Mouse (Mus musculus): ENCODE results near the gene Fcrl6. TPM values are rescaled to one million over a fixed set of nuclear protein-coding genes. Genes with fewer than 3 reads are reported as not detected.

Fcrl6 gene
- 0.25 TPM in 1 of 2 replicates, not detected in the other for polyA plus RNA-seq (2016; fragmentation: Nextera tagmentation; extraction: Ambion mirVana)

- Histone ChIP-seq H3K27me3 (replicated peaks; ENCODE audit: low read depth, poor library complexity, severe bottlenecking) (no peaks in the 10 kb centered on the region), H3K4me1 (no peaks in the 10 kb centered on the region), H3K4me3 (no peak within 1 kb of the TSS), H3K36me3 (replicated peaks) (no peaks in the 10 kb centered on the region), H3K9me3 (no peaks in the 10 kb centered on the region), H3K27ac (replicated peaks) (no peak within 1 kb of the TSS)
- 91% methylated on average over 1 of the region's 1 CpGs for WGBS
- no peak for DNase-seq (ENCODE audit: low spot score)
Observed at GRCm38 (mm10) chr1:172602326-172602725, at the start of gene Fcrl6. TSS of gene Fcrl6 (minus strand) at chr1:172602551.

- no peak for DNase-seq (ENCODE audit: low spot score)
- no peaks in the 10 kb centered on the region for H3K27me3 ChIP-seq (replicated peaks; ENCODE audit: low read depth, poor library complexity, severe bottlenecking)
Observed at GRCm38 (mm10) chr1:172651288-172651987, 49.1 kb upstream of the Fcrl6 start.

GRCm38 (mm10) chr1:172650519-172651287 lies 48.4 kb upstream of the Fcrl6 start:
- Histone ChIP-seq H3K27me3 (replicated peaks; ENCODE audit: low read depth, poor library complexity, severe bottlenecking) (no peaks in the 10 kb centered on the region), H3K36me3 (replicated peaks) (no peaks in the 10 kb centered on the region), H3K27ac (replicated peaks) (no peak overlapping the region), H3K4me1 (0 out of 2 replicates have a peak, but pooled peaks cover 3% of the 10 kb centered on the region), H3K4me3 (no peak overlapping the region), H3K9me3 (no peaks in the 10 kb centered on the region)
- peak; percentile 42 for DNase-seq (ENCODE audit: low spot score)
- WGBS, result 58% methylated on average over 8 of the region's 8 CpGs

More at GRCm38 (mm10) chr1:172651288-172651987, 49.1 kb upstream of the Fcrl6 start:
- Histone ChIP-seq H3K4me3 (no peak overlapping the region), H3K27ac (replicated peaks) (no peak overlapping the region), H3K36me3 (replicated peaks) (no peaks in the 10 kb centered on the region), H3K4me1 (0 out of 2 replicates have a peak, but pooled peaks cover 3% of the 10 kb centered on the region), H3K9me3 (no peaks in the 10 kb centered on the region)
- WGBS, result 87% methylated on average over 10 of the region's 10 CpGs

GRCm38 (mm10) chr1:172649396-172649795 lies 47.0 kb upstream of the Fcrl6 start:
- no peak overlapping the region for H3K4me3 ChIP-seq
- no peak for DNase-seq (ENCODE audit: low spot score)

GRCm38 (mm10) chr1:172647236-172647635 lies 44.9 kb upstream of the Fcrl6 start:
- Histone ChIP-seq H3K9me3 (no peaks in the 10 kb centered on the region), H3K36me3 (replicated peaks) (no peaks in the 10 kb centered on the region), H3K4me3 (no peak overlapping the region), H3K27ac (replicated peaks) (no peak overlapping the region), H3K27me3 (replicated peaks; ENCODE audit: low read depth, poor library complexity, severe bottlenecking) (no peaks in the 10 kb centered on the region), H3K4me1 (0 out of 2 replicates have a peak, but pooled peaks cover 3% of the 10 kb centered on the region)
- DNase-seq (ENCODE audit: low spot score), result no peak
- 40% methylated on average over 4 of the region's 4 CpGs for WGBS

More at GRCm38 (mm10) chr1:172649396-172649795, 47.0 kb upstream of the Fcrl6 start:
- H3K36me3 ChIP-seq (replicated peaks), result no peaks in the 10 kb centered on the region
- 87% methylated on average over 9 of the region's 9 CpGs for WGBS
- H3K4me1 ChIP-seq, result 0 out of 2 replicates have a peak, but pooled peaks cover 3% of the 10 kb centered on the region
- H3K9me3 ChIP-seq, result no peaks in the 10 kb centered on the region
- H3K27me3 ChIP-seq (replicated peaks; ENCODE audit: low read depth, poor library complexity, severe bottlenecking), result no peaks in the 10 kb centered on the region
- no peak overlapping the region for H3K27ac ChIP-seq (replicated peaks)

GRCm38 (mm10) chr1:172638781-172639180 lies 36.4 kb upstream of the Fcrl6 start:
- DNase-seq (ENCODE audit: low spot score), result no peak
- H3K9me3 ChIP-seq, result no peaks in the 10 kb centered on the region
- no peak overlapping the region for H3K27ac ChIP-seq (replicated peaks)
- WGBS, result 64% methylated on average over 2 of the region's 2 CpGs
- H3K36me3 ChIP-seq (replicated peaks), result no peaks in the 10 kb centered on the region
- H3K27me3 ChIP-seq (replicated peaks; ENCODE audit: low read depth, poor library complexity, severe bottlenecking), result no peaks in the 10 kb centered on the region
- no peaks in the 10 kb centered on the region for H3K4me1 ChIP-seq
- H3K4me3 ChIP-seq, result no peak overlapping the region

GRCm38 (mm10) chr1:172637801-172638200 lies 35.5 kb upstream of the Fcrl6 start:
- Histone ChIP-seq H3K27me3 (replicated peaks; ENCODE audit: low read depth, poor library complexity, severe bottlenecking) (no peaks in the 10 kb centered on the region), H3K4me1 (no peaks in the 10 kb centered on the region), H3K4me3 (no peak overlapping the region), H3K36me3 (replicated peaks) (no peaks in the 10 kb centered on the region), H3K9me3 (no peaks in the 10 kb centered on the region), H3K27ac (replicated peaks) (no peak overlapping the region)
- no peak for DNase-seq (ENCODE audit: low spot score)
- WGBS, result 86% methylated on average over 4 of the region's 4 CpGs

- no peak for DNase-seq (ENCODE audit: low spot score)
- Histone ChIP-seq H3K27ac (replicated peaks) (no peak overlapping the region), H3K4me3 (no peak overlapping the region), H3K4me1 (0 out of 2 replicates have a peak, but pooled peaks cover 9% of the 10 kb centered on the region), H3K36me3 (replicated peaks) (no peaks in the 10 kb centered on the region), H3K27me3 (replicated peaks; ENCODE audit: low read depth, poor library complexity, severe bottlenecking) (no peaks in the 10 kb centered on the region), H3K9me3 (no peaks in the 10 kb centered on the region)
- 92% methylated on average over 5 of the region's 5 CpGs for WGBS
Observed at GRCm38 (mm10) chr1:172636266-172636665, 33.9 kb upstream of the Fcrl6 start.

GRCm38 (mm10) chr1:172635258-172635657 lies 32.9 kb upstream of the Fcrl6 start:
- peaks cover 14% of the 10 kb centered on the region for H3K4me1 ChIP-seq
- no peak overlapping the region for H3K4me3 ChIP-seq
- WGBS, result 60% methylated on average over 4 of the region's 4 CpGs
- no peaks in the 10 kb centered on the region for H3K9me3 ChIP-seq
- no peaks in the 10 kb centered on the region for H3K27me3 ChIP-seq (replicated peaks; ENCODE audit: low read depth, poor library complexity, severe bottlenecking)
- no peak for DNase-seq (ENCODE audit: low spot score)
- H3K36me3 ChIP-seq (replicated peaks), result no peaks in the 10 kb centered on the region
- no peak overlapping the region for H3K27ac ChIP-seq (replicated peaks)

- H3K4me1 ChIP-seq, result peaks cover 25% of the 10 kb centered on the region
- H3K4me3 ChIP-seq, result no peak overlapping the region
- no peak overlapping the region for H3K27ac ChIP-seq (replicated peaks)
- H3K36me3 ChIP-seq (replicated peaks), result no peaks in the 10 kb centered on the region
- DNase-seq (ENCODE audit: low spot score), result no peak
- H3K9me3 ChIP-seq, result no peaks in the 10 kb centered on the region
- WGBS, result 88% methylated on average over 2 of the region's 2 CpGs
- no peaks in the 10 kb centered on the region for H3K27me3 ChIP-seq (replicated peaks; ENCODE audit: low read depth, poor library complexity, severe bottlenecking)
Observed at GRCm38 (mm10) chr1:172634136-172634535, 31.8 kb upstream of the Fcrl6 start.

GRCm38 (mm10) chr1:172632451-172633326 lies 30.3 kb upstream of the Fcrl6 start, which contains the start of gene Dusp23:
TSS of gene Dusp23 (minus strand) at chr1:172632962.
- Histone ChIP-seq H3K4me3 (peak within 1 kb of the TSS; percentile 78), H3K9me3 (no peaks in the 10 kb centered on the region), H3K36me3 (replicated peaks) (no peaks in the 10 kb centered on the region), H3K27ac (replicated peaks) (peak within 1 kb of the TSS; percentile 90), H3K27me3 (replicated peaks; ENCODE audit: low read depth, poor library complexity, severe bottlenecking) (no peaks in the 10 kb centered on the region), H3K4me1 (peaks cover 28% of the 10 kb centered on the region)
- WGBS, result under 1% methylated on average over 53 of the region's 53 CpGs
- peak; percentile 98 for DNase-seq (ENCODE audit: low spot score)

GRCm38 (mm10) chr1:172631721-172632120 lies 29.4 kb upstream of the Fcrl6 start:
- Histone ChIP-seq H3K36me3 (replicated peaks) (no peaks in the 10 kb centered on the region), H3K27ac (replicated peaks) (no peak overlapping the region), H3K4me3 (no peak overlapping the region), H3K4me1 (peaks cover 28% of the 10 kb centered on the region), H3K27me3 (replicated peaks; ENCODE audit: low read depth, poor library complexity, severe bottlenecking) (no peaks in the 10 kb centered on the region), H3K9me3 (no peaks in the 10 kb centered on the region)
- peak; percentile 14 for DNase-seq (ENCODE audit: low spot score)
- 89% methylated on average over 5 of the region's 5 CpGs for WGBS
